Mouse (Mus musculus) liver, embryonic 11.5 days (tissue): ENCODE results near the gene Slc8a3. TPM values are rescaled to one million over a fixed set of nuclear protein-coding genes. Genes with fewer than 3 reads are reported as not detected.

Experiments
- ATAC-seq: fragments of 200-750 bp; cut with Nextera tagmentation; replicated peaks from 2 replicates; pipeline ENCODE4 v1.8.0; 2017; ENCODE audit warnings: moderate number of reproducible peaks, mild to moderate bottlenecking, moderate TSS enrichment, moderate library complexity; ENCODE audit not compliant: low FRiP score
- DNase-seq: peaks from one replicate; pipeline ENCODE4 v3.0.0-alpha.2; 2017; ENCODE audit warnings: low spot score
- H3K27ac ChIP-seq: fragments of 300-500 bp; sonication (generic); 2 replicates; pipeline ENCODE4 v1.5.1; 2014; ENCODE audit warnings: mild to moderate bottlenecking, low read depth, low read length, control low read depth
- H3K27me3 ChIP-seq: fragments of 300-500 bp; sonication (generic); replicated peaks from 2 replicates; pipeline ENCODE4 v1.6.1; 2014; ENCODE audit warnings: low read length, mixed read lengths; ENCODE audit not compliant: control insufficient read depth, insufficient read depth
- H3K36me3 ChIP-seq: fragments of 300-500 bp; sonication (generic); 2 replicates; pipeline ENCODE4 v1.6.1; 2014; ENCODE audit warnings: mild to moderate bottlenecking, low read length, moderate library complexity, mixed read lengths; ENCODE audit not compliant: control insufficient read depth, insufficient read depth
- H3K4me1 ChIP-seq: fragments of 300-500 bp; sonication (generic); replicated peaks from 2 replicates; pipeline ENCODE4 v1.6.1; 2014; ENCODE audit warnings: low read length, mixed read lengths; ENCODE audit not compliant: control insufficient read depth, insufficient read depth
- H3K4me2 ChIP-seq: fragments of 300-500 bp; sonication (generic); 2 replicates; pipeline ENCODE4 v1.6.1; 2014; ENCODE audit warnings: mild to moderate bottlenecking, control low read depth, moderate library complexity
- H3K4me3 ChIP-seq: fragments of 300-500 bp; sonication (generic); 2 replicates; pipeline ENCODE4 v1.5.1; 2014; ENCODE audit warnings: low read depth, low read length, control low read depth
- H3K9ac ChIP-seq: fragments of 300-500 bp; sonication (generic); 2 replicates; pipeline ENCODE4 v1.6.1; 2014; ENCODE audit warnings: low read depth, low read length, control low read depth
- H3K9me3 ChIP-seq: fragments of 300-500 bp; sonication (generic); 2 replicates; pipeline ENCODE4 v1.6.1; 2016; ENCODE audit warnings: low read length, inconsistent platforms, mixed read lengths; ENCODE audit not compliant: control insufficient read depth
- WGBS: fragments of 180-500 bp; shearing (Covaris S2); extraction: QIAGEN DNeasy Blood & Tissue Kit; methylation state at CpG from one replicate; pipeline ENCODE4 v1.1.7; 2014; 5-methylcytosine and 5-hydroxymethylcytosine counted together
- polyA plus RNA-seq: library from polyadenylated mRNA; unstranded; fragments of >200 nt; fragmentation: Nextera tagmentation; extraction: Ambion mirVana; gene quantifications from 2 replicates; pipeline ENCODE4 v1.2.1, GENCODE M21; 2014

Gene Slc8a3
- polyA plus RNA-seq, 1 experiment from 2014 or later, result 0.30 TPM

GRCm38 (mm10) chr12:81317811-81318210, 15.2 kb downstream of the Slc8a3 start:
- ATAC-seq, result no peak
- no peak overlapping the region for H3K27ac ChIP-seq
- no peaks in the 10 kb centered on the region for H3K27me3 ChIP-seq
- no peaks in the 10 kb centered on the region for H3K4me1 ChIP-seq
- no peaks in the 10 kb centered on the region for H3K36me3 ChIP-seq
- no peak overlapping the region for H3K4me3 ChIP-seq
- H3K4me2 ChIP-seq, result no peak overlapping the region
- no peak for DNase-seq
- 31% methylated on average over 2 of the region's 2 CpGs for WGBS
- H3K9ac ChIP-seq, result no peak overlapping the region
- H3K9me3 ChIP-seq, result no peaks in the 10 kb centered on the region

- H3K4me3 ChIP-seq, result no peak overlapping the region
- ATAC-seq, result no peak
- no peak overlapping the region for H3K4me2 ChIP-seq
- no peak overlapping the region for H3K9ac ChIP-seq
- H3K27me3 ChIP-seq, result no peaks in the 10 kb centered on the region
- H3K4me1 ChIP-seq, result no peaks in the 10 kb centered on the region
- WGBS, result 84% methylated on average over 5 of the region's 5 CpGs
- DNase-seq, result no peak
- H3K27ac ChIP-seq, result no peak overlapping the region
- H3K36me3 ChIP-seq, result no peaks in the 10 kb centered on the region
- no peaks in the 10 kb centered on the region for H3K9me3 ChIP-seq
Observed at GRCm38 (mm10) chr12:81315953-81316352, 17.0 kb downstream of the Slc8a3 start.

GRCm38 (mm10) chr12:81303626-81304025, 29.4 kb downstream of the Slc8a3 start:
- no peak overlapping the region for H3K4me3 ChIP-seq
- ATAC-seq (no peak), DNase-seq (no peak)
- no peaks in the 10 kb centered on the region for H3K4me1 ChIP-seq
- no peaks in the 10 kb centered on the region for H3K9me3 ChIP-seq
- H3K4me2 ChIP-seq, result no peak overlapping the region
- no peak overlapping the region for H3K9ac ChIP-seq
- H3K27me3 ChIP-seq, result no peaks in the 10 kb centered on the region
- WGBS, result 83% methylated on average over 5 of the region's 5 CpGs
- no peak overlapping the region for H3K27ac ChIP-seq
- H3K36me3 ChIP-seq, result no peaks in the 10 kb centered on the region

GRCm38 (mm10) chr12:81294613-81295012, 38.4 kb downstream of the Slc8a3 start:
- H3K27me3 ChIP-seq, result no peaks in the 10 kb centered on the region
- DNase-seq (no peak), ATAC-seq (no peak)
- no peaks in the 10 kb centered on the region for H3K4me1 ChIP-seq
- H3K27ac ChIP-seq, result no peak overlapping the region
- H3K36me3 ChIP-seq, result no peaks in the 10 kb centered on the region
- no peaks in the 10 kb centered on the region for H3K9me3 ChIP-seq
- H3K9ac ChIP-seq, result no peak overlapping the region
- no peak overlapping the region for H3K4me2 ChIP-seq
- no peak overlapping the region for H3K4me3 ChIP-seq
- WGBS, result 35% methylated on average over 5 of the region's 5 CpGs

GRCm38 (mm10) chr12:81278031-81278430, 54.9 kb downstream of the Slc8a3 start:
- H3K36me3 ChIP-seq, result no peaks in the 10 kb centered on the region
- H3K27ac ChIP-seq, result no peak overlapping the region
- no peak overlapping the region for H3K4me3 ChIP-seq
- no peak for ATAC-seq
- H3K4me2 ChIP-seq, result no peak overlapping the region
- no peak overlapping the region for H3K9ac ChIP-seq
- H3K9me3 ChIP-seq, result no peaks in the 10 kb centered on the region
- no peak for DNase-seq
- 65% methylated on average over 2 of the region's 2 CpGs for WGBS
- no peaks in the 10 kb centered on the region for H3K4me1 ChIP-seq
- H3K27me3 ChIP-seq, result no peaks in the 10 kb centered on the region

- Histone ChIP-seq H3K4me2 (no peak overlapping the region), H3K9me3 (no peaks in the 10 kb centered on the region), H3K4me3 (no peak overlapping the region), H3K9ac (no peak overlapping the region), H3K4me1 (no peaks in the 10 kb centered on the region), H3K27ac (no peak overlapping the region), H3K36me3 (no peaks in the 10 kb centered on the region), H3K27me3 (no peaks in the 10 kb centered on the region)
- no peak for DNase-seq
- ATAC-seq, result no peak
- 68% methylated on average over 4 of the region's 4 CpGs for WGBS
Observed at GRCm38 (mm10) chr12:81274616-81275015, 58.4 kb downstream of the Slc8a3 start.

- H3K9me3 ChIP-seq, result no peaks in the 10 kb centered on the region
- DNase-seq, result no peak
- WGBS, result 47% methylated on average over 3 of the region's 3 CpGs
- H3K36me3 ChIP-seq, result no peaks in the 10 kb centered on the region
- no peak overlapping the region for H3K27ac ChIP-seq
- H3K27me3 ChIP-seq, result no peaks in the 10 kb centered on the region
- no peaks in the 10 kb centered on the region for H3K4me1 ChIP-seq
- H3K4me2 ChIP-seq, result no peak overlapping the region
- ATAC-seq, result no peak
- H3K4me3 ChIP-seq, result no peak overlapping the region
- H3K9ac ChIP-seq, result no peak overlapping the region
Observed at GRCm38 (mm10) chr12:81273333-81273732, 59.6 kb downstream of the Slc8a3 start.

- Histone ChIP-seq H3K27me3 (no peaks in the 10 kb centered on the region), H3K9me3 (no peaks in the 10 kb centered on the region), H3K4me1 (no peaks in the 10 kb centered on the region), H3K4me2 (no peak overlapping the region), H3K36me3 (no peaks in the 10 kb centered on the region), H3K4me3 (no peak overlapping the region), H3K27ac (no peak overlapping the region), H3K9ac (no peak overlapping the region)
- ATAC-seq, result no peak
- 77% methylated on average over 5 of the region's 5 CpGs for WGBS
- no peak for DNase-seq
Observed at GRCm38 (mm10) chr12:81269246-81269645, 63.7 kb downstream of the Slc8a3 start.

GRCm38 (mm10) chr12:81262821-81263220, 70.2 kb downstream of the Slc8a3 start:
- ATAC-seq (no peak), DNase-seq (no peak)
- Histone ChIP-seq H3K27me3 (no peaks in the 10 kb centered on the region), H3K4me2 (no peak overlapping the region), H3K4me3 (no peak overlapping the region), H3K9ac (no peak overlapping the region), H3K4me1 (no peaks in the 10 kb centered on the region), H3K27ac (no peak overlapping the region), H3K9me3 (no peaks in the 10 kb centered on the region), H3K36me3 (no peaks in the 10 kb centered on the region)
- 81% methylated on average over 6 of the region's 6 CpGs for WGBS
